Mouse (Mus musculus): ENCODE results near the gene Hcar1.

Hcar1 gene

DNA sequence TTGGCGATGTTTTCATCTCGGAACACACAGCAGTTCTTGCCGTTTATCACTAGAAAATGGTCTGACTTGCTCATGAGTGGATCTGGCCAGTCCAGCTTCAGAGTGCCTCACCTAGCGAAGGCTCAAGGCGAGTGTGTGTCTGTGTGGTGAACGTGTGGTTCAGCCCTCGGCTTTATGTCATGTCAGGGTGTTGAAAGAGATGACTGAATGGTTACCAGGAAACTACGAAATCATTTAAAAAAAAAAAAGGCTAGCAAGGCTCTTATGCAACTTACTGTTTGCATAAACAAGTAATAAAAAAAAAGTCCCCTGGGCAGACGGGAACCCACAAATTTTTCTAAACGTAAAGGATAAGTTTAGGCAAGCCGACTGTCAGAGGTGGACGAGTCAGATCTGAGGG is 14.5 kb downstream of the Hcar1 start, which contains the start of gene Hcar2:
TSS of gene Hcar2 (minus strand) at position 135 of the 400 bp plus-strand sequence.
- DNase-seq (ENCODE audit: low read depth, low spot score) = no peak

DNA sequence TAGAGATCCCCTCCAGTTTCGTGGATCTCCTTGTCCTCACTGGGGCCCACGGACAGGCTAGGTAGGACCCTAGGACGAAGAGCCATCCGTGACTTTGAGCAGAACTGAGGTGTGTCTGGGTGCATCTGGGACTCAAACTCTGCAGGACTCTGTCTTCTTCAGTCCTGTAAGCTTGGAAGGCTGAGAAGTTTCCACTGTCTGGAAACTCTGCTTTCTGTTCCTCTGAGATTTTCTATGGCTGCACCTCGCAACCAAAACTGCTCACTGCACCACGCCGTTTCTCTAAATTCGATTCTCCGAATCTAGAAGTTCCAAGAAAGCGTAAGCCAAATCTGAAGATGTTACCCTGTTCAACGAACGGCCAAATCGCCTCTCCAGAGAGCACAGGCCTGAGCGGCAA is 15.9 kb downstream of the Hcar1 start:
- no peak for DNase-seq (ENCODE audit: low read depth, low spot score)

DNA sequence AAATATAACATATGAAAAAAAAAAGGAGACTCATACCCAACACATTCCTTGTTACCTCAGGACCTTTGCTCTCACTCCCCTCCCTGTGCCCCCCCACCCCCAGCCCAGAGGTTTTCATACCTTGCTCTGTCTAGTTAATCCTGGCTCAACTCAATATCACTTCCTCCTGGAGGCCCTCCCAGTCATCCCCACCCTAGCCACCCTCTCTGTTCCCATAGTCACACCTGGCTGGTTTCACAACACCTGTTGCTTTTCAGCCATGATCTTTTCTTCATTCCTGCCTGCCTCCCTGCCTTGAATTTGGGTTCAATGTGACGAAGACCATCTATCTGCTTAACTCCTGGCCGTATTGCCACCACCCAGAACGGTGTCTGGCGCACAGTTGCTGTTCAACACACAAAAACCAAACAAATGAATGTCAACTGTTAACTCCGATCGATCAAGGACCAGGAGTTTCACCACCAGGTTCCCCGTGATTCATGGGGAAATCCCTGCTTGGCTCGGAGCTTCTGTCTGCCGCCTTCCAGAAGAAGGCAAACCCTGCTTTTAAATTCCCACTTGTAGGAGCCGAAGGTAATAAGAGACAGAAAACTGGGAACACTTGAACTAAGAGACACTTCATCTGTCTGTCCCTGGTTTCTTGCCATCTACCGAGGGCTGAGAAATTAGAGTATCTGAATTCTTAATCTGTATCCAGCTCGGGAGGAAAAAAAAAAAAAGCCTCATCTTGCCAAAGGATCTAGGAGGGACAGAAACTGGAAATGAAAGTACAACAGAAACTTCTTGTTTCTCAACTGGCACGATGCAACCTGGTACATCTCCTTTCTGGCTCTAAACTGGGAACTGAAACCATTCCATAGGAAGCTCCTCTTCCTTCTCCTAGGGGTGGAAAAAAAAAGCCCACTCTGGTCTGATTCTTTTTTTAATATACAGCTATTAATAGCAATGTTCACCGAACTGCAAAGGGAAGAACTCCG is 17.2 kb downstream of the Hcar1 start:
- no peak for DNase-seq (ENCODE audit: low read depth, low spot score)

DNA sequence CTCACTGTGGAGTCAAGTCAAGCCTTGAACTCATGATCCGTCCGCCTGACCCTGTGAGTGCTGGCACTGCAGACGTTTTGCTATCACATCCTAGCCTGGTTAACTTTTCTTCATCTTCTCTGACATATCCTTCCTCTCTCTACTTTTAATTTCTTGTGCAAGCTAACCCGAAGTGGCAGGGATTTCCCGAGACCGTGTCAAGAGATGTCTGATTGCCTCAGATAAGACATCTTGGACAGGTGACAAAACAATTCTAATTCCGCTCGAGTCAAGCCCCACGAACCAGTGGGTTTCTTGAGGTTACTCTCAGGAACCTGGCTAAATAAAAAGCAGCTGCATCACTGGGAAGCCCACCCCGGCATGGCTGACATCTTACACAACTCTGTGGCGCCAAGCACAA is 21.0 kb downstream of the Hcar1 start:
- DNase-seq (ENCODE audit: low read depth, low spot score) = no peak

DNA sequence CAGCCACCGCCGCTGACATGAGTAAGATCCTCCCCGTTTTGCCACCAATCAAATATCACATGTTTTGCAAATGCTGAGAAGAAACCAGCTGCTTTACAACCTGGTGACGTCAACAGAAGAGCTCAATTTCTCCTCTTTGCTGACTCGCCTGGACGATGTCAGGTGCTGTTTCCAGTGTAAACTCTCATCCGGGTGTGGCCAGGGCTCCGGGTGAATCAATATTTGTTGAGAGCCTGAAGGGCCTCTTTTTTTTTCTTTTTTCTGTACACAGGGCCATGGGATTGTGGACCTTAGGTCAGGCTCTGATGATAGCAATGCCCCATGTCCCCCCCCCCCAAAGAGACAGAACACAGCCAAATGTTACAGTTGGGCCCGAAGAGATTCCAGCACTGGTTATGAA is 25.3 kb downstream of the Hcar1 start:
- no peak for DNase-seq (ENCODE audit: low read depth, low spot score)

DNA sequence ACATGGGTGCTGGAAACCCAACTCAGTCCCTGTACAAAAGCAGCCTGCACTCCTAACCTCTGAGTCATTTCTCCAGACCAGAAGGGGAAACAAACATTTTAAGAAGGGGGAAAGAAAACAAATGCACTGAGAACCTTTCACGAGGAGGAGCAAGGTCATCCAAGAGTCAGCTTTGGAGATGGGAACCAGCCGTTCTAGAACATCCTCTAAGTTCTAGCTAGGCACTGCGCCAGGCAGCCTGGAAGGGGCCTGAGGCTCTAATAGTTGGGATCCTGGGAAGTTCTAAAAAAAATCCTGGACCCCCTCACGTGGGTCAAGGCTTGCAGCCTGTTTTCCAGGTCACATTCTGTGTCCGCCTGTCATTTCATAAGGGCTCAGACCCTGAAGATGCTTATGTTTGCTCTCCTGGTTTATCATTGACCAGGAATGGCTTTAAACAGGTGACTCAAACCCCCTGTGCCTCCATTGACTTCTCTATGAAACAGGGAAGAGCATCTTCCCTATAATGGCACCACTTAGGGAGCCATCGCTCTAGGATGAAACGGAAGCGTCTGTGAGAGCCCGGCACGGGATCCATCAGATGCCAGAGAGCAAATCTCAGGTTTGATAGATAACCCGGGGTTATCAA is 25.8 kb downstream of the Hcar1 start:
- DNase-seq (ENCODE audit: low read depth, low spot score) = no peak

DNA sequence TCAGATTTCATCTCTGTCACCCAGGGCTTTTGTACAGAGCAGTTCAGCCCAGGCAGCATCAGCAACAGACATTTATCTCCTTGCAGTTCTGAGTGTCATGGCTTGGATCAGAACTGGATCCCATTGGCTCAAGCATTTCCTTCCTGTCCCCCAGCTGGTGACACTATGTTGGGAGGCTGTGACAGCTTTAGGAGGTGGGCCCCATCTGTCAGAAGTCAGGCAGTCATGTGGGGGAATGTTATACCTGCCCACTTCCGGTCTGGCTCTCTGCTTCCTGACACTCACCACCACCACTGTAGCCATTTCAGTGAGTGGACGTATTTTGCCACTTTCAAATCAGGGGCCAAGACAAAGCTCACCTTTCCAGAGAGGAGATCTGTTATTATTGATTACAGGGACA is 28.4 kb downstream of the Hcar1 start:
- DNase-seq (ENCODE audit: low read depth, low spot score) = no peak

DNA sequence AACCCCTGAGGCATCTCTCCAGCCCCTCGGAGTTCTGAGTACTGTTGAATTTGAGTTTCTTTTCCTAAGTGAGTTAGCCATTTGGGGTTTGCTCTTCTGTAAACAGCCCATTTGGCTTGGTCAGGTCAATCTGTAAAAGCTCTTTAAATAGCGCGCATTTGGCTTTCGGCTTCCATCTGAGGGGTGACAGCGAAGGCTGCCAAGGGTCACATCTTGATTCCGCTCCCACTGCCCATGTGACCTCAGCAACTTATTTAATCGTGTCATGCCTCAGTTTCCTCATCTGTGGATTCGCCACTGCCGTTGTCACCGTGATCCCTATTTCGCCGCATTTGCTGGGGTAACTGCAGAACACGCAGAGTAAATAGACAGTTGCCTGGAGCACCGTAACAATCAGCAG is 35.5 kb downstream of the Hcar1 start:
- DNase-seq (ENCODE audit: low read depth, low spot score) = no peak

DNA sequence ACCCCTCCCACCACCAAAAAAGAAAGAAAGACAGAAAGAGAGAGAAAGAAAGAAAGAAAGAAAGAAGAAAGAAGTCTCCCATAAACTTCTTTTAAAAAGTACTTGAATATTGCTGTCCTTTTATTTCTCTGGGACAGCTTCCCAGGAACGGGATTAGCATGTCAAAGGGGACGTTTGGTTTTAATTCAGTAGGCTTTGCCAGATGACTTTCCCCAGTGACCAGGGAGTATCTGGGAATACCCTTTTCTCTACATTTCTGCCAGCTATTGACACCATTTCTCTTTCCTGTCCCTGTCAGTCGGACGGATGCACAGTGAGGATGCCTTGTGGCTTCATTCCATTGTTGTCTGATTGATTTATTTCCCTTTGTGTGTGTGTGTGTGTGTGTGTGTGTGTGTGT is 36.0 kb downstream of the Hcar1 start:
- no peak for DNase-seq (ENCODE audit: low read depth, low spot score)

DNA sequence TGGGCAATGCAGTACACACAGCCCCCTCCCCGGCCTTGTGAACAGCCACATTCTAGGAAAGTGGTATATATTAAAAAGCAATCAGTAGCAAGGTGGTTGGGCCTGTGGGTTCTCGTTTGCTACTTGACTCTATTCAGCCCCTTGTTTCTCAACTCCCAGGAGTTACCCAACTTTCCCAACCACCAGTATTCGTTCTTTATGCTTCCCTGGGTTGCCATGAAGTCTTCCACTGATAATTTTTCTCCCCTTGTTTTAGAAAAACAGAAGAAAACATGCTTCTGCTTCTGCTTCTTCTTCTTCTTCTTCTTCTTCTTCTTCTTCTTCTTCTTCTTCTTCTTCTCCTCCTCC is 36.9 kb downstream of the Hcar1 start:
- no peak for DNase-seq (ENCODE audit: low read depth, low spot score)

DNA sequence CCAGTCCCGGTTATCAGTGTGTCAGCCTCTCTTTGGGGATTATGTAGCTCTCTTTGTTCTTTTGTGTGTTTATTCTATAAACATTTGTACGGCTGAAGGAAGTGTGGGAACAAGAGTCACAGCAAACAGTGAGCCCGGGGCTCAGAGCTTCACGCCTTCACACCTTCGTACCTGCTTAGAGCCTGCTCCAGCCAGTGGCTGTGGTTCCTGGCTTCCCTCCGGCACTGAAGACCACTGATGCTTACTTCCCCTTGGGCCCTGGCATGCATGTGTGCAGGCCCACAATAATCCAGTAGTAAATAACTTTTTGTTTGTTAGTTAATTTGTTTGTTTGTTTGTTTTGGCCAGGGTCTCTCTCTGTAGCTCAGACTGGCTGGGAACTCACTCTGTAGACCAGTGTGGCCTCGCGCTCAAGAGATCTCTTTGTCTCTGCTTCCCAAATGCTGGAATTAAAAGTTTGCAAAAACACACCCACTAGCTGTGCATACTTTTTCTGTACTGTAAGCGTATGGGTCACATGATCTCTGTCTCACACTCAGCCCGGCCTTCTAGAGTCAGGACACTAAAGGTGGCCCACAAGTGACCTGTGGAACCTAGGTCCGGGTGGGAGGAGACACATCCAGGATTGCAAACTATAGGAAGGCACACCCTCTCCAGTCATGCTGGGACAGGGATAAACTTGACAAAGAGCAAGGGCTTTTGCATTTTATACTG is 37.4 kb downstream of the Hcar1 start:
- no peak for DNase-seq (ENCODE audit: low read depth, low spot score)

DNA sequence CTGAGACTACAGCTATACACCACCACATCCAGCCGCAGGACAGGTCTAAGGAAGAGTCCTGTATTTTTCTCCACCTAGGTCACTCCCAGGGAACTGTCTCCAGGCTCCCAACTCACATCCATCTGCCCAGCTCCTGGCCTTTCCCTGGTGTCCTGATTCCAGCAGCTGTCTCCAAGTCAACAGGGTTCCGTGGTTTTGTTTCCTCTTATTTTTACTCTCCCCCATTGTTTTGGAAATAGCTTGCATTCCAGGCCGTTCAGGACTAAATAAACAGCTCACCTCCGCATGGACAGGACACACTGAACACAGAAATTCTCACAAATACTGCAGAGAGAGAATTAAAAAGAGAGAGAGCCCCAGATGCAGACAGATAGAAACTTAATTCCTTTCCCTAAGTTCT is 42.4 kb downstream of the Hcar1 start:
- DNase-seq (ENCODE audit: low read depth, low spot score) = no peak

DNA sequence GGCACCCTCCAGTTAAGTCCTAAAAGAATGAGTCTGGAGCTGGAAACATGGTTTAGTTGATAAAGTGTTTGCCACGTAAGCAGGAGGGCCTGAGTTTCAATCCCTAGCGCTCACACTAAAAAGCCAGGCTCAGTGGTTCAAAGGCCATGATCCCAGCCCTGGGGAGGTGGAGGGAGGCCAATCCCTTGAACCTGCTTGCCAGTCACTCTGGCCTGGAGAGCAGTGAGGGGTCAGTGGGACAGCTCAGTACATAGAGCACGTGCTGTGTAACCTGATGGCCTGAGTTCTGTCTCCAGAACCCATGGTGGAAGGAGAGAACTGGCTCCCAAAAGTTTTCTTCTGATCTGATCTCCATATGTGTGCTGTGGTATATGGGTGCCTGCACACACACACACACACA is 45.0 kb downstream of the Hcar1 start:
- no peak for DNase-seq (ENCODE audit: low read depth, low spot score)

DNA sequence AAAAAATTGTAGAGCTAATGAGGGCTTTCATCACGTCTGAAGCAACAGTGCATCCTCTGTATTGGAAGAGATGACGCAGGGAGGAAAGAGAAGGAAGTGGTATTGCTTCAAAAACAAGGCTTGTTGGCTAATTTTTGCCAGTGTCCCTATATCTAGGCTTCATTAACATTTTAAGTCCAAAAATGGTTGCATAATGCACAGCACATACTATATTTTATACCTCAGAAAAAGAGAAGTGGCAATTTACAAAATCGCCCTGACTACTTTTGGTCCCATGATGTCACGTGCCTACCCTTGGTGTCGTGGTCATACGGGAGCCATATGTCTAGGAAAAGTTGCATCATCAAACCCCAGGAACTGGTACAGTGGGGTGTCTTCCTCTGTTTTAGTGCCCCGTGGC is 47.5 kb downstream of the Hcar1 start:
- no peak for DNase-seq (ENCODE audit: low read depth, low spot score)

DNA sequence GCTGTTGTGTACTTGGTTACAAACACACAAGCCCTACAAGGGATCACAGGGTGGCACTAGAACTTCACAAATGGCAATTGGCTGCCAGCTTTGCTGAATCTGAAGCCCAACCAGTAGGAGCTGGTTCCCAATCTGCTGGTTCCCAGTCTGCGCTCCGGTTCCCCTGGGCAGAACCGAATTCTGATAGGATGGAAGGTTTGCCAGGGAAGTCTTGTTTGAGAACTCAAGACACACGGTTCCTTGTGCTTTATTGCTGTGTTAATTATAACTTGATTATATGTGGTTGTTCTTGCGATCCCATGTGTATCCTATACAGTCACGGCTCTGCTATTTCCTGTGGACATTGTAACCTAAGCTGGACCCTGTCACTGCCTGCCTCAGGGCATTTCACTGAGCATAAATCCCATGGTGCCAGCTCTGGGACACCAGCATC is 52.1 kb downstream of the Hcar1 start:
- no peak for DNase-seq (ENCODE audit: low read depth, low spot score)

All from retina, postnatal 7 days (tissue).